Mouse (Mus musculus): ENCODE measurements around the gene Mag.
"Not testable (repeated sequence)": the region's sequence is repeated elsewhere in the genome, so short reads cannot be mapped to it uniquely, and the experiment has no call there.

Mag gene

GRCm38 (mm10) chr7:30914732-30915131, at the start of gene Mag:
Gene Mag (minus strand): TSS chr7:30914873.
- DNase-seq: peak; percentile 11

- DNase-seq: no peak
These were observed 49.7 kb upstream of the Mag start for GRCm38 (mm10) chr7:30964366-30964765.

GRCm38 (mm10) chr7:30962862-30963261, 48.2 kb upstream of the Mag start:
- no peak for DNase-seq

GRCm38 (mm10) chr7:30959786-30960349, 45.2 kb upstream of the Mag start:
- no peak for DNase-seq

- DNase-seq: no peak
These were observed 44.3 kb upstream of the Mag start for GRCm38 (mm10) chr7:30958866-30959487.

- peak; percentile 71 for DNase-seq
These were observed 43.6 kb upstream of the Mag start for GRCm38 (mm10) chr7:30958109-30958865.

- peak; percentile 95 for DNase-seq
These were observed 42.7 kb upstream of the Mag start for GRCm38 (mm10) chr7:30957367-30957783.

- DNase-seq: peak; percentile 76
These were observed 42.2 kb upstream of the Mag start, which contains the start of gene Usf2 for GRCm38 (mm10) chr7:30956756-30957366. Gene Usf2 (minus strand): TSS chr7:30956803.

GRCm38 (mm10) chr7:30956357-30956751, 41.7 kb upstream of the Mag start:
- DNase-seq: no peak

GRCm38 (mm10) chr7:30955584-30956356, 41.1 kb upstream of the Mag start:
- DNase-seq: peak; percentile 94

GRCm38 (mm10) chr7:30954971-30955520, 40.4 kb upstream of the Mag start:
- no peak for DNase-seq

- DNase-seq: no peak
These were observed 39.4 kb upstream of the Mag start for GRCm38 (mm10) chr7:30954036-30954435.

- DNase-seq: no peak
These were observed 38.8 kb upstream of the Mag start for GRCm38 (mm10) chr7:30953459-30953858.

- DNase-seq: no peak
These were observed 38.0 kb upstream of the Mag start for GRCm38 (mm10) chr7:30952441-30953265.

- not testable (repeated sequence) for DNase-seq
These were observed 35.2 kb upstream of the Mag start for GRCm38 (mm10) chr7:30949902-30950301.

GRCm38 (mm10) chr7:30945876-30946275, 31.2 kb upstream of the Mag start:
- DNase-seq: no peak

GRCm38 (mm10) chr7:30945466-30945865, 30.8 kb upstream of the Mag start:
- DNase-seq: not testable (repeated sequence)

- not testable (repeated sequence) for DNase-seq
These were observed 30.0 kb upstream of the Mag start for GRCm38 (mm10) chr7:30944706-30945105.

GRCm38 (mm10) chr7:30943909-30944635, 29.4 kb upstream of the Mag start, which contains the start of gene Hamp:
Gene Hamp (minus strand): TSS chr7:30944032.
- DNase-seq: no peak

GRCm38 (mm10) chr7:30942365-30942764, 27.7 kb upstream of the Mag start:
- not testable (repeated sequence) for DNase-seq

GRCm38 (mm10) chr7:30940070-30940469, 25.4 kb upstream of the Mag start:
- not testable (repeated sequence) for DNase-seq
